Mouse (Mus musculus) hindbrain, embryonic 15.5 days (tissue): ENCODE measurements at regions not wholly inside any gene's neighbourhood (a gene's known extent, or its start where the extent isn't known, plus 50 kb on each side); places are given as distances from the start of the nearest gene placed in this dataset.

ENCODE experiments used
- ATAC-seq: fragments of 200-750 bp; cut with Nextera tagmentation; 2 replicates; pipeline ENCODE4 v1.8.0; 2017; ENCODE audit warnings: low read depth, moderate number of reproducible peaks, moderate TSS enrichment; ENCODE audit not compliant: low FRiP score
- H3K27ac ChIP-seq: fragments of 300-500 bp; sonication (generic); replicated peaks from 2 replicates; pipeline ENCODE4 v1.5.1; 2015; ENCODE audit warnings: mild to moderate bottlenecking, inconsistent platforms
- H3K27me3 ChIP-seq: fragments of 300-500 bp; sonication (generic); 2 replicates; pipeline ENCODE4 v1.6.1; 2015; ENCODE audit warnings: control low read depth, inconsistent platforms
- H3K36me3 ChIP-seq: fragments of 300-500 bp; sonication (generic); 2 replicates; pipeline ENCODE4 v1.6.1; 2015; ENCODE audit warnings: control low read depth, inconsistent platforms
- H3K4me1 ChIP-seq: fragments of 300-500 bp; sonication (generic); replicated peaks from 2 replicates; pipeline ENCODE4 v1.6.1; 2015; ENCODE audit warnings: control low read depth, inconsistent platforms
- H3K4me2 ChIP-seq: fragments of 300-500 bp; sonication (generic); 2 replicates; pipeline ENCODE4 v1.6.1; 2015; ENCODE audit warnings: moderate library complexity, mild to moderate bottlenecking, inconsistent platforms
- H3K4me3 ChIP-seq: fragments of 300-500 bp; sonication (generic); 2 replicates; pipeline ENCODE4 v1.5.1; 2015; ENCODE audit warnings: mild to moderate bottlenecking, inconsistent platforms
- H3K9ac ChIP-seq: fragments of 300-500 bp; sonication (generic); 2 replicates; pipeline ENCODE4 v1.6.1; 2015; ENCODE audit warnings: inconsistent platforms
- H3K9me3 ChIP-seq: fragments of 300-500 bp; sonication (generic); 2 replicates; pipeline ENCODE4 v1.6.1; 2016; ENCODE audit warnings: control low read depth, inconsistent platforms
- WGBS: fragments of 180-500 bp; shearing (Covaris S2); methylation state at CpG from one replicate; pipeline ENCODE4 v1.1.7; 2015; 5-methylcytosine and 5-hydroxymethylcytosine counted together

DNA sequence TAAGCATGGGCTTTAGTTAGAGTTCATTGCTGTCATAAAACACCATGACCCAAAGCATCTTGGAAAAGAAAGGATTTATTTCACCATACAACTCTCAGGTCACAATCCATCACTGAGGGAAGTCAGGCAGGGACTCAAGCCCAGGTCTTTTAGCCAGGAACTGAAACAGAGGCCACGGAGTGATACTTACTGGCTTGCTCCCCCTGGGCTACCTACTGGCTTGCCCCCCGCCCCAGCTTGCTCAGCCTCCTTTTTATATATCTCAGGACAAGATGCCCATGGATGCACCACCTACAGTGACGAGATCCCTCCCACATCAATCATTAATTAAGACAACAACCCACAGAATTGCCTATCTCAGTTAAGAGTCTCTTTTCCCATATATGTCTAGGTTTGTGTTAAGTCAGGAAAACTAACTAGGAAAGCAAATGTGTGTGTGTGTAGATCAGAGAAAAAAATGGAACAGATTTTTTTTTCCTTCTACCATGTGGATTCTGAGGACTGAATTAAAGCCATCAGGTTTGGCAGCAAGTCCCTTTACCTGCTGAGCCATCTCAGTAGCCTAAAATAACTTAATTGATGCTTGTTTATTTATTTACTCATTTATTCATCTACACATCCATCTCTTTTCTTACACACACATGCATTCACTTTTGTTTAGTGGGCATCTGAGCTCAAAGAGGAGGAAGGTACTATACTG is 87.2 kb downstream of the Cxcl12 start:
- no peak overlapping the region for H3K27ac ChIP-seq
- H3K9me3 ChIP-seq: no peaks in the 10 kb centered on the region
- no peak overlapping the region for H3K9ac ChIP-seq
- no peaks in the 10 kb centered on the region for H3K27me3 ChIP-seq
- no peak for ATAC-seq
- WGBS: 64% methylated on average over 3 of the region's 3 CpGs
- H3K36me3 ChIP-seq: no peaks in the 10 kb centered on the region
- H3K4me2 ChIP-seq: no peak overlapping the region
- peaks cover 3% of the 10 kb centered on the region; the same call in 1 of the 2 replicates for H3K4me1 ChIP-seq
- no peak overlapping the region for H3K4me3 ChIP-seq

DNA sequence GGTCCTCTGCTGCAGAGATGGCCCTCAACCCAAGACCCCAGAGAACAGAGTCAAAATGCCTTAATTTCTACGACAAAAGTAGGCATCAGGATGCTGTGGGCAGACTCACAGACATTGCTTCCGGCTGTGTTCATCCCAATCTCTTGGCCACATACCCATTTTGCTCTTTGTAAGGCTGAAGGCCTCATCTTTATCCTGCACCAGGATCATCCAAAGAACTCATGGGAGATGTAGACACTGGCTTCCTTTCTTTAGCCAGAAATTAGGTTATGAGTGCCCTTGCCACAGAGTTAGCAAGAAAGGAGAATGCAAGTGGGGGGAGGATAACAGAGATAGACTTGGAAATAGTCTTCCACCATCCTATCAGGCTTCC is 87.8 kb downstream of the Cxcl12 start:
- WGBS: 83% methylated on average over 2 of the region's 2 CpGs
- Histone ChIP-seq H3K27me3 (no peaks in the 10 kb centered on the region), H3K27ac (no peak overlapping the region), H3K4me1 (peaks cover 3% of the 10 kb centered on the region; the same call in 1 of the 2 replicates), H3K9ac (no peak overlapping the region), H3K36me3 (no peaks in the 10 kb centered on the region), H3K4me3 (no peak overlapping the region), H3K9me3 (no peaks in the 10 kb centered on the region), H3K4me2 (no peak overlapping the region)
- no peak for ATAC-seq

GRCm38 (mm10) chr6:117257591-117257990 is 89.3 kb downstream of the Cxcl12 start:
- peaks cover 3% of the 10 kb centered on the region; the same call in 1 of the 2 replicates for H3K4me1 ChIP-seq
- no peak overlapping the region for H3K4me3 ChIP-seq
- no peak overlapping the region for H3K27ac ChIP-seq
- 71% methylated on average over 4 of the region's 4 CpGs for WGBS
- H3K9ac ChIP-seq: no peak overlapping the region
- H3K9me3 ChIP-seq: no peaks in the 10 kb centered on the region
- no peak overlapping the region for H3K4me2 ChIP-seq
- H3K36me3 ChIP-seq: no peaks in the 10 kb centered on the region
- no peaks in the 10 kb centered on the region for H3K27me3 ChIP-seq
- ATAC-seq: no peak

DNA sequence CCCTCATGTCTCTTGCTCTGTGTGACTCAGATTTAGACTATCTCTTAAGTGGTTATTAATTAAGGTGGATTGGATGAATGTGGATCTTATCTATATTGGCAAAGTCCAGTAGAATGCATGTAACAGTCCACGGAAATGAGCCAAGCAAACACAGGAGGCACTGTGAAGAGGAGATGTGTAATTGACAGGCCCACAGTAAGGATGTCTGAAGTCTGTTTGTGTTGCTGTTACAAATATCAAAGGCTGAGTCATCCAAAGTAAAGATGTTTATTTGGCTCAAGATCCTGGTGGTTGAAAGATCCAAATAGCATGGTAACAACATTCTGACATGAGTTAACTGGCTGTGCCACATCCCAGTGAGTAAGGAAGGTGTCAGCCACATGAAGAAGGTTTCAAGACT is 99.6 kb downstream of the Cxcl12 start:
- Histone ChIP-seq H3K36me3 (no peaks in the 10 kb centered on the region), H3K27ac (no peak overlapping the region), H3K4me3 (no peak overlapping the region), H3K9me3 (no peaks in the 10 kb centered on the region), H3K27me3 (no peaks in the 10 kb centered on the region), H3K9ac (no peak overlapping the region), H3K4me2 (no peak overlapping the region), H3K4me1 (0 out of 2 replicates have a peak, but pooled peaks cover 3% of the 10 kb centered on the region)
- WGBS: 79% methylated on average over 1 of the region's 1 CpGs
- no peak for ATAC-seq

- Histone ChIP-seq H3K9me3 (no peaks in the 10 kb centered on the region), H3K9ac (no peak overlapping the region), H3K4me1 (0 out of 2 replicates have a peak, but pooled peaks cover 3% of the 10 kb centered on the region), H3K27me3 (no peaks in the 10 kb centered on the region), H3K4me3 (no peak overlapping the region), H3K36me3 (no peaks in the 10 kb centered on the region), H3K27ac (no peak overlapping the region), H3K4me2 (no peak overlapping the region)
- no peak for ATAC-seq
- WGBS: 93% methylated on average over 2 of the region's 2 CpGs
Observed at GRCm38 (mm10) chr6:117268376-117268775, 100.0 kb downstream of the Cxcl12 start.

- no peak overlapping the region for H3K4me2 ChIP-seq
- no peaks in the 10 kb centered on the region for H3K36me3 ChIP-seq
- WGBS: 82% methylated on average over 3 of the region's 3 CpGs
- H3K4me1 ChIP-seq: 0 out of 2 replicates have a peak, but pooled peaks cover 3% of the 10 kb centered on the region
- no peaks in the 10 kb centered on the region for H3K9me3 ChIP-seq
- H3K27me3 ChIP-seq: no peaks in the 10 kb centered on the region
- H3K9ac ChIP-seq: no peak overlapping the region
- H3K4me3 ChIP-seq: no peak overlapping the region
- no peak overlapping the region for H3K27ac ChIP-seq
- ATAC-seq: no peak
Observed at GRCm38 (mm10) chr6:117270261-117270660, 101.9 kb downstream of the Cxcl12 start.

- H3K27ac ChIP-seq: no peak overlapping the region
- no peak; the same call in 1 of the 2 replicates for ATAC-seq
- WGBS: 67% methylated on average over 12 of the region's 12 CpGs
- H3K4me3 ChIP-seq: no peak overlapping the region
- H3K27me3 ChIP-seq: no peaks in the 10 kb centered on the region
- H3K4me2 ChIP-seq: no peak overlapping the region
- no peak overlapping the region for H3K9ac ChIP-seq
- no peaks in the 10 kb centered on the region for H3K9me3 ChIP-seq
- no peaks in the 10 kb centered on the region for H3K36me3 ChIP-seq
- H3K4me1 ChIP-seq: 0 out of 2 replicates have a peak, but pooled peaks cover 3% of the 10 kb centered on the region
Observed at GRCm38 (mm10) chr6:117271562-117272226, 103.4 kb downstream of the Cxcl12 start.

DNA sequence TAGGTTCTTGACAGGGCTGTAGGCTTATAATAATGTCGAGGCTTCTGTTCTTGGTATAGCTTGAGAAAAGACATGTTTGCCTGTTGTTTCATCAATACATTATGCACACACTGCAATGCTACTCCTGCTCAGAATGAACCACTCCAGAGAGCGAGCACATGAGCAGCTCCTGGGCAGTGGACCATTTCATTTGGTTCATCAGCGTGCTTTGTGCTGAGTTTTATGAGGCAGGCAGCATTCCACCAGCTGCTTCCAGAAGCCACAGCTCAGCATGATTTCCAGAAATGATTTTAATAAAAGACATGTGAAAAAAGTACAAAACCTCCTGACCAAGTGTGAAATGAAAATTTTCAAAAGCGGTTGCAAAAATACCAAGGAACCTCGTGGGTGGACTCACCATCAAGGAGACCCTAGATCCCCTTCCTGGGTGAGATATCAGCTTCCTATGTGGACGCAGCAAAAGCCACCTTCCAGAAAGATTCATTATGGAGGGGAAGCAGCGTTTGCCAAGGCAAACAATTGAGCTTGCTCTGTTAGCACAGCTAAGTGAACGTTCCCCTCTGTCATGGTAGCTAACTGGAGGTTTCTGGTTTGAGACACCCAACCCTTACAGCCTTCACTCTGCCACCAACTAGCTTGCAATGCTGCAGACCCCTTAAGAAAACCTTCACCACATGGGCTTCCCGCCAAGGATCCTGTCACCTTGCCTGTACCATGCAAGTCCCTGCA is 104.1 kb downstream of the Cxcl12 start:
- H3K27me3 ChIP-seq: no peaks in the 10 kb centered on the region
- H3K9ac ChIP-seq: no peak overlapping the region
- ATAC-seq: no peak
- 0 out of 2 replicates have a peak, but pooled peaks cover 3% of the 10 kb centered on the region for H3K4me1 ChIP-seq
- H3K27ac ChIP-seq: no peak overlapping the region
- H3K36me3 ChIP-seq: no peaks in the 10 kb centered on the region
- 69% methylated on average over 9 of the region's 9 CpGs for WGBS
- H3K4me3 ChIP-seq: no peak overlapping the region
- no peaks in the 10 kb centered on the region for H3K9me3 ChIP-seq
- H3K4me2 ChIP-seq: no peak overlapping the region

GRCm38 (mm10) chr6:117275915-117276314 is 107.6 kb downstream of the Cxcl12 start:
- 91% methylated on average over 5 of the region's 5 CpGs for WGBS
- H3K4me3 ChIP-seq: no peak overlapping the region

GRCm38 (mm10) chr6:117276850-117277249 is 108.5 kb downstream of the Cxcl12 start:
- 64% methylated on average over 3 of the region's 3 CpGs for WGBS
- H3K4me3 ChIP-seq: no peak overlapping the region
- ATAC-seq: no peak
- no peak overlapping the region for H3K27ac ChIP-seq
- H3K9me3 ChIP-seq: no peaks in the 10 kb centered on the region
- no peak overlapping the region for H3K4me2 ChIP-seq
- H3K36me3 ChIP-seq: no peaks in the 10 kb centered on the region
- no peak overlapping the region for H3K9ac ChIP-seq
- H3K4me1 ChIP-seq: peaks cover 9% of the 10 kb centered on the region
- no peaks in the 10 kb centered on the region for H3K27me3 ChIP-seq

More at GRCm38 (mm10) chr6:117275915-117276314, 107.6 kb downstream of the Cxcl12 start:
- H3K27ac ChIP-seq: no peak overlapping the region
- H3K9ac ChIP-seq: no peak overlapping the region
- no peaks in the 10 kb centered on the region for H3K9me3 ChIP-seq
- H3K4me2 ChIP-seq: no peak overlapping the region
- no peaks in the 10 kb centered on the region for H3K36me3 ChIP-seq
- no peaks in the 10 kb centered on the region for H3K27me3 ChIP-seq
- ATAC-seq: no peak
- H3K4me1 ChIP-seq: peaks cover 12% of the 10 kb centered on the region

DNA sequence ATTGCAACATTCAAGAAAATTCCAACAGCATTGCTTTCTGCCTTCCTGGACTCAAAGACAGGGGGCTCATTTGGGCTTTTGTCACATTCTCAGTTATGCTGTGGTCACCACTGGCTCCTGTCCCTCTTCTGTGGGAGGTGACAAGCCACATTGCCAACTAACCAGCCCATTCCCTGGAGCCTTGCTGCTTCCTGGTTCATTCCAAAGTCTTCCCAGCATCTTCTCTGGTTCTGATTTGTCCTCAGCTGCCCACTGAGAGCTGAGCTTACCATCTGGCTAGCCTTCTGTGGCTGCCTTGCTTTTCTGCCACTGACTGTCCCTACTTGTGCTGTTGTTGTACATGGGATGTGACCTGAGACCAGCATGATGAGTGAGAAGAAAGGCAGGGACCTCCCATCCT is 111.0 kb downstream of the Cxcl12 start:
- Histone ChIP-seq H3K27ac (no peak overlapping the region), H3K9me3 (no peaks in the 10 kb centered on the region), H3K4me3 (no peak overlapping the region), H3K36me3 (no peaks in the 10 kb centered on the region), H3K27me3 (no peaks in the 10 kb centered on the region), H3K4me2 (no peak overlapping the region), H3K9ac (no peak overlapping the region), H3K4me1 (peaks cover 9% of the 10 kb centered on the region)
- no peak for ATAC-seq

DNA sequence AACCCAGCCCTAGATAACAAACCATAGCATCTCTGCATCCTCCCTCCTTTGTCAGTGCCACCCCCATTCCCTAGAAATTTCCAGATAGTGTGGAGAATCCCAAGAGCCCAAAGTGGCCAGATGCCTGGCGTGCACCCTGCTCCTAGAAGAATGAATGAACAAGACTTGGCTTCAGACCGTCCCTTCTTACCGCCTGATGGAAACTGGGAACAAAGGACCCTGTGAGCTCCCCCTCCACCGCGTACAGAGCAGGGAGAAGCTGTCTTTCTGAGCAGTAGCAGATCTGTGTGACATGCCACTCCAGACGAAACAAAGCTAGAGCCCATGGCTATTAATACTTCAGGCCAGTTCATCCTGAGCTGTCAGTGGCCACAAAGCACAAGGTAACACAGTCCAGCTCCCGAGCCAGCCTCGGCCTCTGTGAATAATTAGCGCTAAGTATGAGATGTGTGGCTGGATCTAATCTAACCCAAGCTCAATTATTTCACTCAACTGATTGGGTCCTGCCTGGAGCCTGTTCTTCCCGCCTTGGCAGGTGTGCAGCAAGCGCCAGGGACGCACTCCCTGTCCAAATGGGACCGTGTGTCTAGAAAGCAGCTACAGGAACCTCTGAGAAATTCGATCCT is 111.6 kb downstream of the Cxcl12 start:
- no peak overlapping the region for H3K4me2 ChIP-seq
- H3K27ac ChIP-seq: no peak overlapping the region
- no peaks in the 10 kb centered on the region for H3K9me3 ChIP-seq
- peak; percentile 74 for ATAC-seq
- H3K4me1 ChIP-seq: peaks cover 9% of the 10 kb centered on the region
- H3K36me3 ChIP-seq: no peaks in the 10 kb centered on the region
- no peak overlapping the region for H3K4me3 ChIP-seq
- H3K9ac ChIP-seq: no peak overlapping the region
- H3K27me3 ChIP-seq: no peaks in the 10 kb centered on the region
- WGBS: 47% methylated on average over 14 of the region's 14 CpGs
